Mouse (Mus musculus) 3134 (cell line): ENCODE data around the gene Gm5890.
"Not testable (repeated sequence)": the region's sequence is repeated elsewhere in the genome, so short reads cannot be mapped to it uniquely, and the experiment has no call there.

Experiments
- DNase-seq: peaks from one replicate; pipeline ENCODE4 v3.0.0-alpha.2; 2011; ENCODE audit warnings: low spot score; ENCODE audit not compliant: insufficient read length; ENCODE audit errors: extremely low read depth

Gene Gm5890

GRCm38 (mm10) chr7:20262734-20263133, at the start of gene Gm5890:
Gm5890 (minus strand) TSS chr7:20262834.
- not testable (repeated sequence) for DNase-seq

- DNase-seq = not testable (repeated sequence)
Observed at GRCm38 (mm10) chr7:20233728-20234127, 28.9 kb downstream of the Gm5890 start, which contains the start of gene Gm4498. Gm4498 (minus strand) TSS chr7:20233828.
